Mouse (Mus musculus) bone marrow, adult 2 months (tissue): ENCODE data around the gene Rasd1. TPM values are rescaled to one million over a fixed set of nuclear protein-coding genes. Genes with fewer than 3 reads are reported as not detected.
"Not testable (repeated sequence)": the region's sequence is repeated elsewhere in the genome, so short reads cannot be mapped to it uniquely, and the experiment has no call there.

Experiments used
- H3K27ac ChIP-seq: fragments of 200-500 bp; 2 replicates; pipeline ENCODE4 v1.5.1; 2012; ENCODE audit warnings: low read depth, mild to moderate bottlenecking, control low read depth, inconsistent platforms, low read length; ENCODE audit not compliant: control insufficient read depth, poor library complexity, insufficient read depth
- H3K4me1 ChIP-seq: fragments of 200-500 bp; 2 replicates; pipeline ENCODE4 v1.6.1; 2011; ENCODE audit warnings: low read length; ENCODE audit not compliant: control insufficient read depth, insufficient read depth
- H3K4me3 ChIP-seq: fragments of 200-500 bp; replicated peaks from 2 replicates; pipeline ENCODE3; 2011; ENCODE audit warnings: mild to moderate bottlenecking, low read depth, low read length, control low read depth; ENCODE audit not compliant: control insufficient read depth
- CTCF ChIP-seq: fragments of 200-500 bp; IDR thresholded peaks from 2 replicates; pipeline ENCODE4 v1.5.1; 2011; ENCODE audit warnings: low read length, control low read depth; ENCODE audit not compliant: control insufficient read depth, insufficient read depth
- POLR2A ChIP-seq: fragments of 200-500 bp; IDR thresholded peaks from 2 replicates; pipeline ENCODE4 v1.6.1; 2011; ENCODE audit warnings: low read depth, mild to moderate bottlenecking, control low read depth, low read length, borderline replicate concordance; ENCODE audit not compliant: control insufficient read depth
- WGBS: fragments of 180-500 bp; shearing (Covaris S2); methylation state at CpG from one replicate; pipeline ENCODE4 v1.1.7; 2018; 5-methylcytosine and 5-hydroxymethylcytosine counted together
- polyA plus RNA-seq: library from polyadenylated mRNA; stranded (reverse); fragments of >200 nt; gene quantifications from 2 replicates; pipeline ENCODE4 v1.2.4, GENCODE M21; 2011; ENCODE audit warnings: low replicate concordance; ENCODE audit not compliant: missing spikeins, insufficient read depth, insufficient read length

The Rasd1 gene
- polyA plus RNA-seq, 1 experiment, result 2.5 TPM

DNA sequence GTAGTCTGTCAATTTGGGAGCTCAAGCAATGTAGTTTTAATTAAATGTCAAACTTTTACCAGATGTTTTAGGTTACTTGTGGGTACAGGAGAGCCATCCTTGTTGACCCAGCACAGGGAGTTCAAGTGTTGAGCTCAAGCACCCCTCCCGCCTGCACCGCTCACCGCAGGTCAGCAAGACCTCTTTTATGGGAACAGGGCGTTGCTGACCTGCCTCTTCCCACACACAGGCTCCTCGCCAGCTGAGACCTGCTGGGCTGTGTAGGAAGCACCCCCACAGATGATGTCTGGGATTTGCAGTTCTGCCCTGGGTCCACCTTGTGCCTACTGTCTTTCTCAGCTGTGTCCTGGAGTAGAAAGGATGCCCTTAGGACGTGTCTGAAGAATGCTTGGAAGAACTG, 8.0 kb downstream of the Rasd1 start:
- no peak overlapping the region for H3K27ac ChIP-seq
- TF ChIP-seq CTCF (no peak), POLR2A (no peak)
- no peaks in the 10 kb centered on the region for H3K4me1 ChIP-seq
- no peak overlapping the region for H3K4me3 ChIP-seq
- WGBS, result 90% methylated on average over 6 of the region's 6 CpGs

DNA sequence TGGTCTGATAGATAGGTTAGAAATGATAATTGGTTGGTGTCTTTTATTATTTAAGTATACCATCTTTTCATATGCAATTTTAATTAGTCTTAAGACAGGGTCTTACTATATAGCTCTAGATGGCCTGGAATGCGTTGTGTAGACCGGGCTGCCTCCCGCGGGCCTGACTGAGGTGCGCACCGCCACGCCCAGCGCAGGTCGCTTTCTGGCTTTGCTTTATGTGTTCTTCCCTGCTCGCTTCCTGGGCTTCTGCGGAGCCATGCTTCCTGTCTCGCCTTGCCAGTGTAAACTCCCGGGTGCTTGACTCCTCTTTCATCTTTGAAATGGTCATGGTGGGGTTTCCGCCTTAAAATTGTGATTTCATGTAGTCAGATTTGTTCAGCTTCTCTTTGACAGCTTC, 11.9 kb downstream of the Rasd1 start:
- WGBS, result 91% methylated on average over 14 of the region's 14 CpGs
- TF ChIP-seq CTCF, result no peak
- TF ChIP-seq POLR2A, result no peak

DNA sequence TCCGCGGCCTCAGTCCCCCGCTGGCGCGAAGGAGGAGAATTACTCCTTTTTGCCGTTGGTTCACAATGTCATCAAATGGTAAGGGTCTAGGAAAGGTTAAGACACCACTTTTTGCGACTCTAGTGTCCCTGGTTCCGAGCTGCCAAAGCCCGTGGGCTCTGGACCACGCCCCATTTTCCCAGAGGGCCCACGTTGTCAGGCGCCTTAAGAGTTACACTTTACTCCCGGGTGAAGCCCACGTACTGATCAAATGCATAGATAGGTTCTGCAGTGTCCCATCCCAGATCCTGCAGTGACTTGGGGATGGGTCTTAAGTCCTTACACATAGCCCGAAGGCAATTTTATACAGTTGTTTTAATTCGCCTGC, 16.4 kb downstream of the Rasd1 start:
- H3K4me3 ChIP-seq, result peak overlapping the region; percentile 91
- no peaks in the 10 kb centered on the region for H3K4me1 ChIP-seq
- 3% methylated on average over 16 of the region's 16 CpGs for WGBS
- TF ChIP-seq POLR2A, result no peak
- H3K27ac ChIP-seq, result peak overlapping the region; percentile 68

More for the DNA sequence above, 11.9 kb downstream of the Rasd1 start:
- H3K27ac ChIP-seq, result no peak overlapping the region
- no peaks in the 10 kb centered on the region for H3K4me1 ChIP-seq
- H3K4me3 ChIP-seq, result no peak overlapping the region

DNA sequence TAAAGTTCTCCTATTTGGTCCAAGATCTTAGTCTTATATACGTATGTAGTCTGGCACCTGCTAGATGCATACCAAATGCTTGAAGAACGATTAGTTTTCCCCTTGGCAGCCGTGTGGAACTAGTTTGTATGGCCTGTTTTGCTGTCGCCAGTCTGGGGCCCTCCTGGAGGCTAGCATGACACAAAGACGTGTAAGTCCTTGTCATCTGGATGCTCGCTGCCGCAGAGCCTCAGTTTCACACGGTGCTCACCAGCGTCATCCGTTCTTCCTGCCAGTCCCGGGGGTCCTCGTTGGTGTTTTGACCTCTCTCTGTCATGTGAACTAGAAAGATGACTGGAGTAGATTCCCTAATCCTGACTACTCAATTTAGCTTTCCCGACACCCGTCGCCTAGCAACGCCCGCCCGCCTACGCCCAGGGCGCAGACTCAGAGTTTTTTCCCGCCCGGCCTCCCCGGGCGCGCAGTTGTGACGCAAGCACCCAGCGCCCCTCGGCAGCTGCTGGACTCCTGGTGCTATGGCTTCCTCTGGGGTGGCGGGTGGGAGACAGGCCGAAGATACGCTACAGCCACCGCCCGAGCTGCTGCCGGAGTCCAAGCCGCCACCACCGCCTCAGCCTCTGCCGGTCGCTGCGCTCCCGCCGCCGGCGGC, 16.9 kb downstream of the Rasd1 start, which contains the start of gene Med9:
Med9 (plus strand) TSS at position 455 of the 649 bp plus-strand sequence.
- H3K4me3 ChIP-seq, result peak within 1 kb of the TSS; percentile 91
- no peaks in the 10 kb centered on the region for H3K4me1 ChIP-seq
- WGBS, result 2% methylated on average over 43 of the region's 43 CpGs
- TF ChIP-seq CTCF (no peak), POLR2A (peak; percentile 31; the same call in 1 of the 2 replicates)
- H3K27ac ChIP-seq, result peak within 1 kb of the TSS; percentile 68

DNA sequence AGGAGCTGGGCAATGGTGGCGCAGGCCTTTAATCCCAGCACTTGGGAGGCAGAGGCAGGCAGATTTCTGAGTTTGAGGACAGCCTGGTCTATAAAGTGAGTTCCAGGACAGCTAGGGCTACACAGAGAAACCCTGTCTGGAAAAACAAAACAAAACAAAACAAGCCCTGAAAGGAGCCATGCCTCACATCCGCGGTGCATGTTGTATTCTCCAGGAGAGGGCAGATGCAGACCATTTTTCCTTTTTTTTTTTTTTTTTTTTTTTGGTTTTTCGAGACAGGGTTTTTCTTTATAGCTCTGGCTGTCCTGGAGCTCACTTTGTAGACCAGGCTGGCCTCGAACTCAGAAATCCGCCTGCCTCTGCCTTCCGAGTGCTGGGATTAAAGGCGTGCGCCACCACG, 19.9 kb downstream of the Rasd1 start:
- WGBS, result 87% methylated on average over 10 of the region's 10 CpGs
- not testable (repeated sequence) for H3K4me1 ChIP-seq, H3K4me3 ChIP-seq, H3K27ac ChIP-seq

DNA sequence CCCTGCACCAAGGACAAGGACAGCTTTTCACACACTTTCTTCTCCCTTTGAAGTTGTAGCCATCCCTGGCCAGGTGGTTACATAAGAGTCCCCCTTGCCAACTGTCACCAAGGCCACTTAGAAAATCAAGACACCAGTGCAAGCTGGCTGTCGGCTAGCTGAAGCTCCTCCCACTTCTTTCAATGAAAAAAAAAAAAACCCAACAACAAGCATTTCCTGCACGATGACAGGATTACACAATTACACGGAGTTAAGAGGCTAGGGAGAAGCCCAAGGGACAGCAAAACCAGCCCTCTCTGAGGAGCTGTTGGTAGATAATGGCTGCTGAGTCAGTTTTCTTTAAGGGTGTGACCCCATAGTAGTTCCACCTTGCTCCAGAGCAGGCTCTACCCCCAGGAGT, 23.4 kb downstream of the Rasd1 start:
- H3K27ac ChIP-seq, result no peak overlapping the region
- no peak overlapping the region for H3K4me3 ChIP-seq
- no peak for TF ChIP-seq CTCF
- TF ChIP-seq POLR2A, result no peak
- 0% methylated on average over 3 of the region's 3 CpGs for WGBS
- peaks cover 5% of the 10 kb centered on the region; the same call in 1 of the 2 replicates for H3K4me1 ChIP-seq

DNA sequence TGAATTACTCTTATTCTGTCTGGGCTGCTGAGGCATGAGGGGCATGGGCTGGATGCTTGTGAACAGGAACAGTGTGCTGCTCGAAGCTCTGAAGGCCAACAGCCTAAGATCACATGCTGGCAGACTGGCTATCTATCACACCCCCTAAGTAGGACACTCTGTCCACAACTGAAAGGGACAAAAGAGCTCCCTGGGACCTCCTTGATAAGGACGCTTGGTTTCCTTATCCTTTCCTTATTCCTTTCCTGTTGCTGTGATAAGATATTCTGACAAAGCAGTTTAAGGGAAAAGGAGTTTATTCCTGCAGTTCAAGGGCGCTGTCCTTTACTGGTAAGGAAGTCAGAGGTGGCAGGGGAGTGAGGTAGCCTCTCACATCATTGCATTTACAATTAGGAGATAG, 24.1 kb downstream of the Rasd1 start:
- TF ChIP-seq POLR2A (no peak), CTCF (no peak)
- H3K4me3 ChIP-seq, result no peak overlapping the region
- no peak overlapping the region for H3K27ac ChIP-seq
- peaks cover 5% of the 10 kb centered on the region; the same call in 1 of the 2 replicates for H3K4me1 ChIP-seq
- WGBS, result 58% methylated on average over 3 of the region's 3 CpGs

DNA sequence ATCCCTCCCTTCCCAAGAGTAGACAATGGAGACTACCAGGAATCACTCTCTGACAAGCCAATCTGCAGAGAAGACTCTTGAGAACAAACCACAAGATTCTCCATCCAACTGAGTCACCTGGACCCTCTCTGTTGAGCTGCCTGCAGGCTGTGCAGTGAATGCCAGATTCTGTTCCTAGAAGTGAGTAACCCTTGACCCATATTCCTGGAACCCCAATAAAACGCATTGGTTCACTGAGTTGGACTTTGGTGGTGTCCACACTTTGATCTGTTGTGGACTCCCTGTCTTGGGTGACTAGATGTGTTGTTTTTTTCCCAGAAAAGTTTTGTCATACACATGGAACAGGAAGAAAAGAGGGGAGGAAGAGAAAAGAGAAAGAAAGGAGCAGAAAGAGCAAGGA, 24.9 kb downstream of the Rasd1 start:
- Histone ChIP-seq H3K4me3 (no peak overlapping the region), H3K4me1 (peaks cover 5% of the 10 kb centered on the region; the same call in 1 of the 2 replicates), H3K27ac (no peak overlapping the region)
- 82% methylated on average over 1 of the region's 1 CpGs for WGBS
- TF ChIP-seq POLR2A (no peak), CTCF (no peak)

DNA sequence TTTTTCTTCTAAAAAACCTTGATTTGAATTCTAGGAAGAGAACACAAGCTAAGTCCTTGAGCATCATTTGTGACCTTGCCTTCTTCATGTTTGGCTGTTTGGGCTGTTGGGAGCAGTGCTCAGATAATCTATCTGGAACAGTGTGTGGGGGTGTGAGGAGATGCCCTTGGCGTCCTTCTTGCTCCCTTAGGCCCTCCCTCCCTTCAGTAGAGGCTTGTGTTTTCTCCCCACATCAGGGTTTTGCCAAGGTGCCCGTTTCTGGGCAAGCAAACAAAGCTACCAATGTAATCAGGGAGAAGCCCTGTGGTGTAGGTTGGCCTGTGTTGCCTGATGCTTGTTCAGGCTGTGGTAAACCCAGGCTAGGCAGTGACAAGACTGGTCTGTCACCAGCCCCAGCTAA, 27.1 kb downstream of the Rasd1 start:
- TF ChIP-seq CTCF (no peak), POLR2A (no peak)
- peaks cover 6% of the 10 kb centered on the region; the same call in 1 of the 2 replicates for H3K4me1 ChIP-seq
- no peak overlapping the region for H3K27ac ChIP-seq
- no peak overlapping the region for H3K4me3 ChIP-seq
- WGBS, result 48% methylated on average over 2 of the region's 2 CpGs
